Mouse (Mus musculus) gastrocnemius, postnatal 36 days (tissue): Measurements from ENCODE around the gene Tesc. TPM values are rescaled to one million over a fixed set of nuclear protein-coding genes. Genes with fewer than 3 reads are reported as not detected.

ENCODE experiments used
- DNase-seq, 2 experiments: peaks; one replicate each; pipeline ENCODE4 v3.0.0; 2022
- intact Hi-C: fragments of 180-260 bp; cut with DNase I; formaldehyde crosslinking; loops from one replicate; pipeline ENCODE4 v1.15.1; 2025
- total RNA-seq, 2 experiments: library from RNA; stranded (reverse); gene quantifications; 2 replicates each; pipeline ENCODE4 v1.2.3; 2021

Tesc gene
- total RNA-seq, 2 experiments from 2014 or later = 0.44 to 0.71 TPM

DNA sequence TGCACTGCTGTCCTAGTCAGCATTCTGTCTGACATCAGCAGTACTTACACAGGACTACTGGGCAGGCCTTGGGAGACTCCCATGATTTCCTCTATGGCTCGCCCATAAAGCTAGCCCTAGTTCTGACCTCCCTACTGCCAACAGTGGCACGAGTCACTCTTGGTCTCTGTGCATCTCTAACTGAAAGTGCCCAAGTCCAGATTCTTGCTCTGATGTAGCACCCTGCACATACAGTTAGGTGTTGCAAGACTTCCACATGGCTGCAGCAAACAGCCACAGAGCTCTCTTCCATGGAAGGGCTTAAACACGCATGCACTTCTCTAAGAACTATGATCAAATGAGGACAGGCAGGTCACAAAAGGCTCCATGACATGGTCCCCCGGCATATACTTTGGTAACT, 68.3 kb downstream of the Tesc start:
- intact Hi-C loops = no loop called here
- no peak for DNase-seq

DNA sequence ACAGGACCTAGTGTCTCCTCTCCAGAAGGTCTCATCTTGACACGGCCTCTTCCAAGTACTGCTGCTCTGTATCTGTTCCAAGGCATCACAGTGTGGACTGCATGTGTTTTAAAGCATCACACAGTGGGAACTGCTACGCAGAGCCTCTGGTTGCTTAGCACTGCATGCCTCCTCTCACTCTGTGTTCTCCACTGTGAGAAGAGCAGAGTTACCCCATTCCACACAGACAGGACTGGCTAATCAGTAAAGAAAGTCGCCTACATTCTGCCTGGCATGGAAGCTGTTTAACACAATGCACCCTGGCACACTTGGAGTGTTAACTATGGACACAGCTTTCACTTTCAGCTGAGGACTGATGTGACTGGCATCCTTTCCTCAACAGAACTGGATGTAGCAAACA, 68.8 kb downstream of the Tesc start:
- DNase-seq = no peak
- intact Hi-C loops = no loop called here

DNA sequence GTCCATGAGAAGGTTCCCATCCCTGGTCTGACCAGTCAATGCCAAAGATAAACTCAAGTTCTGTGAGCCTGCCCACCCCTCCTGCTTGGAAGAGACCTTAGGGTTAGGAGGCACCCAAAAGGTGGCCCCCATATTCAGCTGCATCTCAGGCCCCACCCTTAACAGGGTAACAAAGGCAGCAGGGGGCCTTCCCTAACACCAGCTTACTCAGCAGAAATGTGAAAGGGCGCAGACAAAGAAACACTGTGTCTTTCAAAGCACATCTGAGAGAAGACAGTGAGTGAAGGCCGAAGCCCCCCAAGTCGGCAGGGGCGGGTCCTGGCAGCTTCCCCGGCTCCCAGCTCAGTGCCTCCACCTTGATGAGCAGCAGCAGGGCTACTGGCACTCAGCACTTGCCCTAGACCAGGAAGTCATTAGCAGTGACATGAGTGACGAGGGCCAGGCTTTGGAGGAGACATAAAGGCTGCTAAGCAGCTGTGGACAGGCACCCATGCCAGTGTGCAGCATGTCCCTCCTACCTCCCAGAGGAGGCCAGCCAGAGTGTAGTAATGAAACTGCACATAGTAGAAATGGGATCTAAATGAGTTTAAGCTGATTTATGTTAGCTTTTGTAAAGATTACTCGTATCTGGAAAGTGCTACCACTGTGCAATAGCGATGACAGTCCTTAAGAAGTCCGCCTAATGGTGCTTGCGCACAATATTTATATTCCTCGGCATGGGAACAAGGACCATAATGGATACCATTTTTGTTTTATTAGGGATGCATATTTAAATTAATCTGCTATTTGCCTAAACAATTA, 71.7 kb downstream of the Tesc start:
- intact Hi-C loops = no loop called here
- DNase-seq = no peak

DNA sequence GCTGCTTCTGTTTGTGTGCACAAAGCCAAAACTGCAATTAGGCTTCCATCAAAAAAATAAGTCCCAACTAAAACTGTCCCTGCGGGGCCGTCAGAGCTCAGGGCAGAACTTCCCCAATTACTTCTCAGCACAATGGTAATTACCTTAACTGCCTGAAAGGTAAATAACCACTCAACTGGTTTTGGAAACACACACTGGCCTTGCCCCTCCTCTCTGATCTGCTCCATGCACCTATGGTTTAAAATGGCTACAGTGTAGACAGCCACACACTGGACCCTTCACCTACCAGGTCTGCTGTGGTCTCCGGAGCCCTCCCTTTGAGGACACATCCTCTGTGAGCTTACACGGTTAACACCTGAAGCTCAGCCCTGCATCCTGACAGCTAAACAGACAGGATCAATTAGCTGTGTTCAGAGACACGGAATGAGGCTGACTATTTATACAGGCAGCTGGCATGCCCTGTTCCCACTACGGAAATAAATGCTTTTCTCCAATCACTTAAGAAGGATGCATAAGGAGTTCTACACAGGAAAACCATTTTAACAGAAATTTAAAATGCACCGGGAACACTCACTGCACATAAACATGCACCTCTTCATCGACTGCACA, 72.4 kb downstream of the Tesc start:
- no peak for DNase-seq
- intact Hi-C loops = no loop called here

DNA sequence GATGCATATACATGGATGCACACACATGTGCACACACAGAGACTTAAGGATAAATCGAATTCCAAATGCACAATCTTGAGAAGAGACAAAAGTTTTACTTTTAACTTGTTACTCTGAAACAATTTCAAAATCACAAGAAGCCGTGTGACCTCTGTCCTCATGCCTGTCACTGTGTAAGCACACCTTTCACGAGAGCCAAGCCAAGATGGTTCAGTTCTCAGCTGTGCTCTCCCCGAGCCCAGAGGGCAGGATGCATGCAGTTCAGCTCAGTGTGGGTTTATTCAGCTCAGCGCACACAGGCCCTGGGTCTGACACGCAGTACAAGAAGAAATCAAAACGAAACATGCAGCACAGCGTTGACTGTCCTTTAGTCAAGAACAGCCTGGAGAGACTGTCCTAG, 78.0 kb downstream of the Tesc start:
- DNase-seq = no peak
- intact Hi-C loops = no loop called here

DNA sequence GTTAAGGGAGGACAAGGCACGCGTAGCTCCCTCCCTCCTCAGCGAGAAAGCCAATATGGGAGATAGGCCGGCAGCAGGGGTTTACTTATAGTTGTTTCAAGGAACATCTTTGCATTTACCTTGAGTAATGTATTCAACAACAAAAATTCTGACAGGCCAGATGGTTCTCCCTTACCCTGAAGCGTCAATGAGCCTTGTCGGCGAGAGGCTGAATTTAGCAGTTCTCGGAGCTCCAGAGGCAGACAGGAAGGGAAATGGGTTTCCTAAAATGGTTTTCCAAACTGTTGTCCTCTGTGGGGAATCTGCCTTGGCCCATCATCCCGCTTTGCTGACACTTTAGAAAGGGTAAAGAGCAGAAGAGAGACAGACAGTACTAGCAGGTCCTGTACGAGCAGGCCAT, 79.1 kb downstream of the Tesc start:
- intact Hi-C loops = no loop called here
- DNase-seq = no peak

DNA sequence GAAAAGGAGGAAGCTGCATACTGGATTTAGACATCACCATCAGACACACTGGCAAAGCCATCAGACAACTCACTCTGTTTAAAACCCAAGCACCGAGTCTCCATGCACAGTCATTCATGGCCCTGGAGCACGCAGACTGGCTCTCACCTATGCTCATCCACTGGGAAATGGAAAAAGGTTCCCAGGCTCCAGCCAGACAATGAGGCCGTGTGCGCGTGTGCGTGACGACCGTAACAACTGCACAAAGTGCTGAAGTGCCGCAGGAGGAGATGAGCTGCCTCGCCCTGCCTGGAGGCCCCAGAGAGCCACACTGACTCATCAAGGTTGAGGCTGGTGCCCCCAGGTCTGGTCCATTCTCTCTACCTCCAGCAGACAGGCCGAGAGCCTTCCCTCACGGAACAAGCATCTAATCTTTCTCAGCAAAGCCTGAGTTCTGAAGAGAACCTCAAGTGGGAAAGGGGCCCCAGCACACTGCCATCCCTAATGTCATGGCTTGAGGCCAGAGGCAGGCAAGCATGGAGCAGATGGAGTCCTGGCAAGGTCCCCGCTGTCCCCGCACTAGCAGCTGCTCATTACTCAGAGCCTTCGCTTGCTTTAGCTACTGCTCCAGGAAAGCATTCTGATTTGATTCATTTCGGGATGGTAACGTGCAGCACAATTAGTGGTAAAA, 80.7 kb downstream of the Tesc start:
- intact Hi-C loops = no loop called here
- DNase-seq = no peak

- intact Hi-C loops = no loop called here
- DNase-seq = no peak
Observed at GRCm38 (mm10) chr5:118108794-118109440, 81.4 kb downstream of the Tesc start.

Other genes with a start within 250 kb of the Tesc start
- 10 to 100 TPM; 30.9 to 33.4 TPM for gene Nos1, start 246.7 kb upstream of the Tesc start, total RNA-seq
- 10 to 100 TPM in 1 of 2 experiments, 1 to 10 TPM in 1; 8.5 to 13.6 TPM for gene Fbxo21, start 51.0 kb upstream of the Tesc start, total RNA-seq
- gene Fbxw8, start 127.7 kb downstream of the Tesc start, total RNA-seq = 10 to 100 TPM; 17.8 to 19.1 TPM
- under 1 TPM; 0.10 to 0.20 TPM for gene Hrk, start 136.9 kb downstream of the Tesc start, total RNA-seq
- 1 to 10 TPM in 1 of 2 experiments, under 1 TPM in 1; 0.64 to 1.5 TPM for gene Rnft2, start 217.4 kb downstream of the Tesc start, total RNA-seq
- gene 2410131K14Rik, start 217.5 kb downstream of the Tesc start, total RNA-seq = 1 to 10 TPM; 3.4 to 4.0 TPM